Mouse (Mus musculus) midbrain, embryonic 10.5 days (tissue): ENCODE results near the gene 9130213A22Rik. TPM values are rescaled to one million over a fixed set of nuclear protein-coding genes. Genes with fewer than 3 reads are reported as not detected.
A peak's percentile ranks its signal among the peaks of the same experiment; 100 is the strongest.

ENCODE experiments used
- DNase-seq: peaks from one replicate; pipeline ENCODE4 v3.0.0-alpha.2; 2017; ENCODE audit warnings: low spot score
- H3K27ac ChIP-seq: fragments of 300-500 bp; sonication (generic); replicated peaks from 2 replicates; pipeline ENCODE4 v1.5.1; 2016; ENCODE audit warnings: mild to moderate bottlenecking
- H3K27me3 ChIP-seq: fragments of 300-500 bp; sonication (generic); 2 replicates; pipeline ENCODE4 v1.6.1; 2016; ENCODE audit warnings: low read depth, mild to moderate bottlenecking; ENCODE audit not compliant: poor library complexity, severe bottlenecking
- H3K36me3 ChIP-seq: fragments of 300-500 bp; sonication (generic); 2 replicates; pipeline ENCODE4 v1.6.1; 2016; ENCODE audit warnings: mild to moderate bottlenecking, moderate library complexity
- H3K4me1 ChIP-seq: fragments of 300-500 bp; sonication (generic); 2 replicates; pipeline ENCODE4 v1.6.1; 2016
- H3K4me3 ChIP-seq: fragments of 300-500 bp; sonication (generic); 2 replicates; pipeline ENCODE4 v1.5.1; 2016; ENCODE audit warnings: mild to moderate bottlenecking, moderate library complexity
- H3K9me3 ChIP-seq: fragments of 300-500 bp; sonication (generic); replicated peaks from 2 replicates; pipeline ENCODE4 v1.6.1; 2016; ENCODE audit warnings: mild to moderate bottlenecking
- WGBS: fragments of 180-500 bp; shearing (Covaris S2); methylation state at CpG from one replicate; pipeline ENCODE4 v1.1.7; 2016; 5-methylcytosine and 5-hydroxymethylcytosine counted together
- polyA plus RNA-seq: library from polyadenylated mRNA; unstranded; fragments of >200 nt; fragmentation: Nextera tagmentation; extraction: Ambion mirVana; gene quantifications from 2 replicates; pipeline ENCODE4 v1.2.1, GENCODE M21; 2016

The 9130213A22Rik gene
- 0.07 and 0.14 TPM in 2 replicates for polyA plus RNA-seq

DNA sequence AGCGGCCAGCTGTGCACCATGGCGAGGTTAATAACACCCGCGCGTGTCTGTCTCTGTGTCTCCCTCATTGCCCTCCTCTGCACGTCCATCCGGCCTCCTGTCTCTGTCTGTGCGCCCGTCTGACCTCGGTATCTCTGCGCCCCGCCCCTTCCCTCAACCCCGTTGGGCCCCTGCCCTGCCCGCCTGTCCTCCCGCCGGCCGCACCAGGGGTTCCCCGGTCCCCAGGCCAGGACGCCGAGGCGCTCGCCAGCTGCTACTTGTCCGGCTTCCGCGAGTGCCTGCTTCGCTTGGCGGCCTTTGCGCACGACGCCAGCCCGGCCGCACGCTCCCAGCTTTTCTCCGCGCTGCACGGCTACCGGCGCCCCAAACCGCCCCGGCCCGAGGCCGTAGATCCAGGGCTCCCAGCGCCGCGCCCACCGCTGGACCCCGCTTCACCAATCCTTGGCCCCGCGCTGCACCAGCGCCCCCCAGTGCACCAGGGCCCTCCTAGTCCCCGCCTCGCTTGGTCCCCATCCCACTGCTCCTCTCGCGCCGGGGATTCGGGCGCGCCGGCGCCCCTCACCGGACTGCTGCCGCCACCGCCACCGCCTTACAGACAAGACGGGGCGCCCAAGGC, at the start of gene 9130213A22Rik:
TSS of gene 9130213A22Rik (minus strand) at position 254 of the 616 bp plus-strand sequence.
- peak within 1 kb of the TSS; percentile 84 for H3K27ac ChIP-seq
- H3K27me3 ChIP-seq: peaks cover 51% of the 10 kb centered on the region
- DNase-seq: peak; percentile 92
- no peaks in the 10 kb centered on the region for H3K36me3 ChIP-seq
- no peaks in the 10 kb centered on the region for H3K9me3 ChIP-seq
- H3K4me1 ChIP-seq: peaks cover 69% of the 10 kb centered on the region
- peak within 1 kb of the TSS; percentile 87 for H3K4me3 ChIP-seq
- WGBS: under 1% methylated on average over 66 of the region's 66 CpGs

DNA sequence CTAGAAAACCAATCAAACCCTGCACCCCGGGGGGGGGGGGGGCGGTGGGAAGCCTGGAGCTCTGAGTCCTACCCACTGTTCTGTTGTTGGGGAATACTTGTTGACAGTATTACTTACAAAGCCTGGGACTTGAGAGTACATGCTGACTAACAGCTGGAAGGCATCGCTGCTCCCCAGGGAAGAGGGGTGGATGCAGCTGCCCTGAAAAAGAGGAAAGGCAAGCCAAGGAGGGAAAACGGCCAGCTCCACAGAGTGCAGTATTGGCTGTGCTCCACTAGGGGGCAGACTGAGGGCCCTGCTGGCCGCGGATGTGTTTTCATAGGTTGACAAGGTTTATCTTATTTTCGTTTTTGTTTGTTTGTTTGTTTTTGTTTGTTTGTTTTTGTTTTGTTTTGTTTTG, 49.2 kb upstream of the 9130213A22Rik start:
- WGBS: 27% methylated on average over 7 of the region's 7 CpGs
- H3K4me3 ChIP-seq: no peak overlapping the region
- no peaks in the 10 kb centered on the region for H3K4me1 ChIP-seq
- H3K27ac ChIP-seq: no peak overlapping the region
- H3K9me3 ChIP-seq: no peaks in the 10 kb centered on the region
- H3K27me3 ChIP-seq: no peaks in the 10 kb centered on the region
- H3K36me3 ChIP-seq: no peaks in the 10 kb centered on the region
- DNase-seq: peak; percentile 45

DNA sequence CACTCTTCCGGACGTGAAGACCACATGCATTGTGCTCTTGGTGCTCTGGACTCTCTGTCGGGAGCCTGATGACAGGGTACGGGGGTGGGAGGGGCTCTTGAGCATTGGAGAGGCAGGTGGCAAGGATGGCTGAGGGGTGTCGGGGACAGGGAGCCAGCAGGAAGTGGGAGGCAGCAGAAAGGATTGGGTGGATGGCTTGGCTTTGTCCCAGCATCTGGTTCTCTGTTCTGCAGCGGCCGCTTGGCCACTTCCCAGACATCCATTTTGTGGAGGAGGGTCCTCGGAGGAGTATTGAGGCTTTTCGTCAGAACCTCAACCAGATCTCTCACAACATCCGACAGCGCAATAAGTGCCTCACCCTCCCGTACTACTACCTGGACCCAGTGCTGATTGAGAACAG, 46.9 kb upstream of the 9130213A22Rik start:
- H3K27me3 ChIP-seq: peaks cover 2% of the 10 kb centered on the region; the same call in 1 of the 2 replicates
- no peak for DNase-seq
- no peak overlapping the region for H3K4me3 ChIP-seq
- H3K9me3 ChIP-seq: no peaks in the 10 kb centered on the region
- WGBS: 91% methylated on average over 12 of the region's 12 CpGs
- no peak overlapping the region for H3K27ac ChIP-seq
- H3K4me1 ChIP-seq: no peaks in the 10 kb centered on the region
- H3K36me3 ChIP-seq: no peaks in the 10 kb centered on the region

DNA sequence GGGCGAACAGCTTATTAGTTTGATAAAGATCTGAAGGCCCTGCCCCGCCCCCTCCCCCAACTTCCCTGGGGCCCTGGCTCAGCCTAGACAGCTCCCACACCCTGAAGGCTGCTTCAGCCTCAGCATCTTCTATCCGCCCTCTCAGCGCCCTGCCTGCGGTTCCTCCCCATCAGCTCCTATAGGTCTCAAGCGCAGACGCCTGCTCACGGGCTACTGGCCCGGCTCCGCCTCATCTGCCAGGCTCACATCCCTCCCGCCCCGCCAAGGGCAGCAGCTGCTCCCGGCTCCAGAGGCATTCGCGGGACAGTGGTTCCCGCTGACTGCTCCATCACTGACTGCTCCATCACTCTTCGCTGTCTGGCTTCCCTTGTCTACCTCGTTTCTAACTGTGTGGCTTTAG, 34.4 kb upstream of the 9130213A22Rik start, which contains the start of gene Alox12b:
TSS of gene Alox12b (plus strand) at position 190 of the 400 bp plus-strand sequence.
- H3K9me3 ChIP-seq: no peaks in the 10 kb centered on the region
- peaks cover 47% of the 10 kb centered on the region for H3K27me3 ChIP-seq
- peaks cover 10% of the 10 kb centered on the region for H3K4me1 ChIP-seq
- H3K27ac ChIP-seq: 0 out of 2 replicates have a peak within 1 kb of the TSS, but pooled peaks have one; percentile 2
- no peaks in the 10 kb centered on the region for H3K36me3 ChIP-seq
- DNase-seq: peak; percentile 47
- whole genome bisulfite sequencing: 3% methylated on average over 18 of the region's 18 CpGs
- H3K4me3 ChIP-seq: peak within 1 kb of the TSS; percentile 40

- WGBS: 68% methylated on average over 1 of the region's 1 CpGs
- no peak for DNase-seq
- Histone ChIP-seq H3K27me3 (peaks cover 55% of the 10 kb centered on the region), H3K4me1 (peaks cover 16% of the 10 kb centered on the region), H3K9me3 (no peaks in the 10 kb centered on the region), H3K4me3 (no peak overlapping the region), H3K36me3 (no peaks in the 10 kb centered on the region), H3K27ac (no peak overlapping the region)
Measured at GRCm38 (mm10) chr11:69155351-69155750, 33.0 kb upstream of the 9130213A22Rik start.

- H3K36me3 ChIP-seq: no peaks in the 10 kb centered on the region
- H3K9me3 ChIP-seq: no peaks in the 10 kb centered on the region
- H3K27me3 ChIP-seq: peaks cover 51% of the 10 kb centered on the region
- H3K27ac ChIP-seq: no peak overlapping the region
- WGBS: 87% methylated on average over 8 of the region's 8 CpGs
- H3K4me3 ChIP-seq: no peak overlapping the region
- peaks cover 16% of the 10 kb centered on the region for H3K4me1 ChIP-seq
- DNase-seq: no peak
Measured at GRCm38 (mm10) chr11:69153831-69154230, 31.4 kb upstream of the 9130213A22Rik start.

GRCm38 (mm10) chr11:69151004-69151403, 28.6 kb upstream of the 9130213A22Rik start:
- Histone ChIP-seq H3K4me3 (peak overlapping the region; percentile 32), H3K27me3 (peaks cover 23% of the 10 kb centered on the region), H3K9me3 (no peaks in the 10 kb centered on the region), H3K36me3 (no peaks in the 10 kb centered on the region), H3K4me1 (peaks cover 7% of the 10 kb centered on the region), H3K27ac (no peak overlapping the region)
- 74% methylated on average over 6 of the region's 6 CpGs for WGBS
- no peak for DNase-seq

GRCm38 (mm10) chr11:69150444-69150843, 28.1 kb upstream of the 9130213A22Rik start:
- H3K27ac ChIP-seq: no peak overlapping the region
- H3K4me1 ChIP-seq: peaks cover 7% of the 10 kb centered on the region
- peak; percentile 61 for DNase-seq
- peaks cover 17% of the 10 kb centered on the region for H3K27me3 ChIP-seq
- H3K36me3 ChIP-seq: no peaks in the 10 kb centered on the region
- 10% methylated on average over 7 of the region's 7 CpGs for WGBS
- no peaks in the 10 kb centered on the region for H3K9me3 ChIP-seq
- peak overlapping the region; percentile 32 for H3K4me3 ChIP-seq

DNA sequence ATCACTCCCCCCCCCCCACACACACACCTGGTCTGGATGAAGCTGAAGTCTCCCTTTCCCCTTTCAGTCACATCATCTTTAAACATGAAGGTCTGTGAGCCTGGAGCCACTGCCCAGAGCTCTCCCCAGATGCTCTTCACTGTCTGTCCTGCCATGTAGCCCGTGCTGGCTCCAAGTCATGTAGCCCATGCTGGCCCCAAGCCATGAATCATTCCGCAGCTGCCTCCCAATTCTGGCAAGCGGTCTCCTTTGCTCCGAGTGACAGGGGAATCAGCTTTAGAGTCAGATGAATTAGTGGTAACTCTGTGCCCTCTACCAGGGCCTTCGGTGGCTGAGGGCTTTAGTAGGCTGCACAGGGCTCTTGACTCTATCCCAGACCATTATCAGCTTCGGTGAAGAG, 27.3 kb upstream of the 9130213A22Rik start:
- Histone ChIP-seq H3K9me3 (no peaks in the 10 kb centered on the region), H3K27me3 (peaks cover 14% of the 10 kb centered on the region), H3K4me3 (no peak overlapping the region), H3K36me3 (no peaks in the 10 kb centered on the region), H3K27ac (no peak overlapping the region), H3K4me1 (peaks cover 7% of the 10 kb centered on the region)
- WGBS: 85% methylated on average over 6 of the region's 6 CpGs
- DNase-seq: no peak

- Histone ChIP-seq H3K4me1 (peaks cover 7% of the 10 kb centered on the region), H3K27ac (no peak overlapping the region), H3K27me3 (peaks cover 14% of the 10 kb centered on the region), H3K4me3 (no peak overlapping the region), H3K36me3 (no peaks in the 10 kb centered on the region), H3K9me3 (no peaks in the 10 kb centered on the region)
- WGBS: 93% methylated on average over 5 of the region's 5 CpGs
- DNase-seq: no peak
Measured at GRCm38 (mm10) chr11:69148451-69148960, 26.1 kb upstream of the 9130213A22Rik start.

- Histone ChIP-seq H3K4me1 (peaks cover 7% of the 10 kb centered on the region), H3K27ac (no peak overlapping the region), H3K9me3 (no peaks in the 10 kb centered on the region), H3K36me3 (no peaks in the 10 kb centered on the region), H3K4me3 (no peak overlapping the region), H3K27me3 (peaks cover 14% of the 10 kb centered on the region)
- no peak for DNase-seq
- WGBS: 81% methylated on average over 7 of the region's 7 CpGs
Measured at GRCm38 (mm10) chr11:69147546-69147945, 25.2 kb upstream of the 9130213A22Rik start.

- no peak overlapping the region for H3K4me3 ChIP-seq
- peaks cover 17% of the 10 kb centered on the region for H3K4me1 ChIP-seq
- no peak overlapping the region for H3K27ac ChIP-seq
- H3K27me3 ChIP-seq: peaks cover 47% of the 10 kb centered on the region
- no peak for DNase-seq
- WGBS: 83% methylated on average over 6 of the region's 6 CpGs
- H3K9me3 ChIP-seq: no peaks in the 10 kb centered on the region
- H3K36me3 ChIP-seq: no peaks in the 10 kb centered on the region
Measured at GRCm38 (mm10) chr11:69135361-69135760, 13.0 kb upstream of the 9130213A22Rik start.

GRCm38 (mm10) chr11:69134622-69134968, 12.2 kb upstream of the 9130213A22Rik start:
- 28% methylated on average over 8 of the region's 8 CpGs for WGBS
- Histone ChIP-seq H3K9me3 (no peaks in the 10 kb centered on the region), H3K27ac (peak overlapping the region; percentile 55; the same call in 1 of the 2 replicates), H3K36me3 (no peaks in the 10 kb centered on the region), H3K4me3 (peak overlapping the region; percentile 63), H3K27me3 (peaks cover 55% of the 10 kb centered on the region), H3K4me1 (peaks cover 17% of the 10 kb centered on the region)
- no peak for DNase-seq
